Mouse (Mus musculus) midbrain, embryonic 16.5 days (tissue): ENCODE measurements around the gene Rpl36a. TPM values are rescaled to one million over a fixed set of nuclear protein-coding genes. Genes with fewer than 3 reads are reported as not detected.

Experiments used
- ATAC-seq: fragments of 200-750 bp; cut with Nextera tagmentation; 2 replicates; pipeline ENCODE4 v1.8.0; 2017; ENCODE audit warnings: moderate TSS enrichment
- H3K27ac ChIP-seq: fragments of 300-500 bp; sonication (generic); 2 replicates; pipeline ENCODE4 v1.5.1; 2014; ENCODE audit warnings: mild to moderate bottlenecking, low read length, mixed read lengths
- H3K27me3 ChIP-seq: fragments of 300-500 bp; sonication (generic); 2 replicates; pipeline ENCODE4 v1.6.1; 2014; ENCODE audit warnings: low read depth, low read length, mixed read lengths; ENCODE audit not compliant: control insufficient read depth, insufficient read depth
- H3K36me3 ChIP-seq: fragments of 300-500 bp; sonication (generic); 2 replicates; pipeline ENCODE4 v1.6.1; 2014; ENCODE audit warnings: mild to moderate bottlenecking, low read length, moderate library complexity, mixed read lengths; ENCODE audit not compliant: control insufficient read depth, insufficient read depth
- H3K4me1 ChIP-seq: fragments of 300-500 bp; sonication (generic); 2 replicates; pipeline ENCODE4 v1.6.1; 2014; ENCODE audit warnings: mild to moderate bottlenecking, low read length, mixed read lengths; ENCODE audit not compliant: control insufficient read depth, insufficient read depth
- H3K4me2 ChIP-seq: fragments of 300-500 bp; sonication (generic); 2 replicates; pipeline ENCODE4 v1.6.1; 2014; ENCODE audit warnings: mild to moderate bottlenecking, low read length, mixed read lengths
- H3K4me3 ChIP-seq: fragments of 300-500 bp; sonication (generic); 2 replicates; pipeline ENCODE4 v1.5.1; 2014; ENCODE audit warnings: low read depth, mild to moderate bottlenecking, low read length, moderate library complexity, mixed read lengths
- H3K9ac ChIP-seq: fragments of 300-500 bp; sonication (generic); 2 replicates; pipeline ENCODE4 v1.6.1; 2014; ENCODE audit warnings: low read depth, low read length, mixed read lengths
- H3K9me3 ChIP-seq: fragments of 300-500 bp; sonication (generic); replicated peaks from 2 replicates; pipeline ENCODE4 v1.6.1; 2014; ENCODE audit warnings: mild to moderate bottlenecking, low read length, mixed read lengths; ENCODE audit not compliant: control insufficient read depth, poor library complexity, severe bottlenecking
- WGBS: fragments of 180-500 bp; shearing (Covaris S2); extraction: QIAGEN DNeasy Blood & Tissue Kit; methylation state at CpG from one replicate; pipeline ENCODE4 v1.1.7; 2014; 5-methylcytosine and 5-hydroxymethylcytosine counted together
- polyA plus RNA-seq: library from polyadenylated mRNA; unstranded; fragments of >200 nt; fragmentation: Nextera tagmentation; extraction: Ambion mirVana; gene quantifications from 2 replicates; pipeline ENCODE4 v1.2.1, GENCODE M21; 2015

Rpl36a gene
- polyA plus RNA-seq, 1 experiment from 2014 or later, result 152 TPM

GRCm38 (mm10) chrX:134554425-134554824 lies 31.0 kb upstream of the Rpl36a start:
- H3K4me3 ChIP-seq, result no peak overlapping the region
- no peaks in the 10 kb centered on the region for H3K9me3 ChIP-seq
- no peak for ATAC-seq
- no peaks in the 10 kb centered on the region for H3K4me1 ChIP-seq
- no peaks in the 10 kb centered on the region for H3K27me3 ChIP-seq
- 84% methylated on average over 6 of the region's 6 CpGs for WGBS
- no peak overlapping the region for H3K4me2 ChIP-seq
- H3K36me3 ChIP-seq, result no peaks in the 10 kb centered on the region
- H3K27ac ChIP-seq, result no peak overlapping the region
- H3K9ac ChIP-seq, result no peak overlapping the region

- Histone ChIP-seq H3K27ac (no peak overlapping the region), H3K4me3 (no peak overlapping the region), H3K36me3 (no peaks in the 10 kb centered on the region), H3K9me3 (no peaks in the 10 kb centered on the region), H3K27me3 (no peaks in the 10 kb centered on the region), H3K4me1 (no peaks in the 10 kb centered on the region), H3K4me2 (no peak overlapping the region), H3K9ac (no peak overlapping the region)
- no peak for ATAC-seq
- 88% methylated on average over 4 of the region's 4 CpGs for WGBS
Measured at GRCm38 (mm10) chrX:134564326-134564725, 21.1 kb upstream of the Rpl36a start.

- no peaks in the 10 kb centered on the region for H3K9me3 ChIP-seq
- no peak overlapping the region for H3K4me3 ChIP-seq
- H3K9ac ChIP-seq, result no peak overlapping the region
- H3K36me3 ChIP-seq, result no peaks in the 10 kb centered on the region
- no peak overlapping the region for H3K4me2 ChIP-seq
- no peaks in the 10 kb centered on the region for H3K27me3 ChIP-seq
- no peak for ATAC-seq
- no peak overlapping the region for H3K27ac ChIP-seq
- H3K4me1 ChIP-seq, result no peaks in the 10 kb centered on the region
- WGBS, result 84% methylated on average over 8 of the region's 8 CpGs
Measured at GRCm38 (mm10) chrX:134566536-134567222, 18.8 kb upstream of the Rpl36a start.

- Histone ChIP-seq H3K4me1 (no peaks in the 10 kb centered on the region), H3K9me3 (no peaks in the 10 kb centered on the region), H3K4me3 (no peak overlapping the region), H3K27ac (no peak overlapping the region), H3K4me2 (no peak overlapping the region), H3K27me3 (no peaks in the 10 kb centered on the region), H3K9ac (no peak overlapping the region), H3K36me3 (no peaks in the 10 kb centered on the region)
- WGBS, result 93% methylated on average over 4 of the region's 4 CpGs
- no peak for ATAC-seq
Measured at GRCm38 (mm10) chrX:134577896-134578295, 7.6 kb upstream of the Rpl36a start.

- no peak overlapping the region for H3K27ac ChIP-seq
- H3K27me3 ChIP-seq, result no peaks in the 10 kb centered on the region
- no peak overlapping the region for H3K9ac ChIP-seq
- no peak for ATAC-seq
- whole genome bisulfite sequencing, result 85% methylated on average over 14 of the region's 14 CpGs
- no peak overlapping the region for H3K4me3 ChIP-seq
- H3K36me3 ChIP-seq, result no peaks in the 10 kb centered on the region
- H3K9me3 ChIP-seq, result no peaks in the 10 kb centered on the region
- H3K4me1 ChIP-seq, result no peaks in the 10 kb centered on the region
- no peak overlapping the region for H3K4me2 ChIP-seq
Measured at GRCm38 (mm10) chrX:134580528-134581305, 4.7 kb upstream of the Rpl36a start.

GRCm38 (mm10) chrX:134582270-134582669 lies 3.2 kb upstream of the Rpl36a start:
- H3K4me3 ChIP-seq, result no peak overlapping the region
- ATAC-seq, result no peak
- H3K4me1 ChIP-seq, result peaks cover 7% of the 10 kb centered on the region; the same call in 1 of the 2 replicates
- WGBS, result 86% methylated on average over 11 of the region's 11 CpGs
- no peaks in the 10 kb centered on the region for H3K27me3 ChIP-seq
- no peaks in the 10 kb centered on the region for H3K9me3 ChIP-seq
- no peak overlapping the region for H3K4me2 ChIP-seq
- H3K9ac ChIP-seq, result no peak overlapping the region
- H3K27ac ChIP-seq, result no peak overlapping the region
- no peaks in the 10 kb centered on the region for H3K36me3 ChIP-seq

GRCm38 (mm10) chrX:134582888-134583669 lies 2.4 kb upstream of the Rpl36a start, which contains the start of gene Btk:
Gene Btk, minus strand, starts transcription at chrX:134583570.
- Histone ChIP-seq H3K27me3 (no peaks in the 10 kb centered on the region), H3K4me3 (no peak within 1 kb of the TSS), H3K36me3 (no peaks in the 10 kb centered on the region), H3K4me1 (peaks cover 7% of the 10 kb centered on the region; the same call in 1 of the 2 replicates), H3K9ac (no peak within 1 kb of the TSS), H3K9me3 (no peaks in the 10 kb centered on the region), H3K4me2 (no peak within 1 kb of the TSS), H3K27ac (no peak within 1 kb of the TSS)
- ATAC-seq, result no peak
- WGBS, result 89% methylated on average over 11 of the region's 11 CpGs

GRCm38 (mm10) chrX:134586447-134586846 lies 993 bp downstream of the Rpl36a start:
- Histone ChIP-seq H3K27ac (no peak overlapping the region), H3K4me3 (peak overlapping the region; percentile 46), H3K27me3 (no peaks in the 10 kb centered on the region), H3K4me1 (peaks cover 7% of the 10 kb centered on the region; the same call in 1 of the 2 replicates), H3K9ac (peak overlapping the region; percentile 61), H3K9me3 (no peaks in the 10 kb centered on the region), H3K36me3 (no peaks in the 10 kb centered on the region), H3K4me2 (peak overlapping the region; percentile 67)
- WGBS, result 35% methylated on average over 8 of the region's 8 CpGs
- no peak for ATAC-seq
